Mouse (Mus musculus) monocyte, adult 2 months (primary cell): Measurements from ENCODE around the gene Ccdc74a.

ENCODE experiments used
- DNase-seq, 2 experiments: peaks; one replicate each; pipeline ENCODE4 v3.0.0; 2022; ENCODE audit warnings: low spot score in 2 of 2, low read depth in 1 of 2

Ccdc74a gene

GRCm38 (mm10) chr16:17640706-17641105, 5.6 kb upstream of the Ccdc74a start:
- no peak for DNase-seq

- no peak for DNase-seq
Observed at GRCm38 (mm10) chr16:17641301-17641700, 5.0 kb upstream of the Ccdc74a start.

- DNase-seq = no peak
Observed at GRCm38 (mm10) chr16:17642311-17642710, 4.0 kb upstream of the Ccdc74a start.

- no peak for DNase-seq
Observed at GRCm38 (mm10) chr16:17643437-17643990, 2.8 kb upstream of the Ccdc74a start.

- no peak for DNase-seq
Observed at GRCm38 (mm10) chr16:17647156-17647555, 886 bp downstream of the Ccdc74a start.

- no peak for DNase-seq
Observed at GRCm38 (mm10) chr16:17647566-17648340, 1.5 kb downstream of the Ccdc74a start.

GRCm38 (mm10) chr16:17649925-17650605, 3.8 kb downstream of the Ccdc74a start:
- DNase-seq = no peak

GRCm38 (mm10) chr16:17650711-17651110, 4.4 kb downstream of the Ccdc74a start:
- DNase-seq = no peak

- no peak for DNase-seq
Observed at GRCm38 (mm10) chr16:17652607-17653006, 6.3 kb downstream of the Ccdc74a start.

GRCm38 (mm10) chr16:17653601-17654000, 7.3 kb downstream of the Ccdc74a start:
- no peak for DNase-seq

- no peak for DNase-seq
Observed at GRCm38 (mm10) chr16:17654188-17654795, 8.0 kb downstream of the Ccdc74a start.

GRCm38 (mm10) chr16:17656212-17656871, 10.1 kb downstream of the Ccdc74a start:
- no peak for DNase-seq

GRCm38 (mm10) chr16:17665568-17665967, 19.3 kb downstream of the Ccdc74a start:
- DNase-seq = no peak

GRCm38 (mm10) chr16:17669886-17670285, 23.6 kb downstream of the Ccdc74a start:
- no peak for DNase-seq

- no peak for DNase-seq
Observed at GRCm38 (mm10) chr16:17694860-17695259, 48.6 kb downstream of the Ccdc74a start.
